Mouse (Mus musculus): Measurements from ENCODE around the gene Uts2. TPM values are rescaled to one million over a fixed set of nuclear protein-coding genes. Genes with fewer than 3 reads are reported as not detected.
"Not testable (repeated sequence)": the region's sequence is repeated elsewhere in the genome, so short reads cannot be mapped to it uniquely, and the experiment has no call there.

Uts2 gene
- total RNA-seq, 2 experiments from 2014 or later = not detected

DNA sequence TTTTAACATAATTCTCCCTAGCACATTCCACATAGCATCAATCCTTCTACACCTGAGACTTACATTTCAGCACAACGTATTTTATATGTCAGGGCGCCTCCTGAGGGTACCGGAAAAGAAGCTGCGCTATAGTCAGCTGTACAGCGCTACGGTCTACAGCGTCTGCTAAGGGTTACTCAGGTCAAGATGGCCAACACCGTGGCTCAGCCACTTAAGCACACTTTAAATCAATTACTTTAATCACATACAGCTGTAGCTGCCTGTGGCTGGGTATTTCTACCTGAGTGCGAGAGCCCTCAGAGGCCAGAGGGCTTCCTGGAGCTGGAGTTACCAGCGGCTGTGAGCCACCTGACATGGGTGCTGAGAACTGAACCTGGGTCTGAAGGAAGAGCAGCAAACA, 19.0 kb downstream of the Uts2 start:
- DNase-seq = no peak

DNA sequence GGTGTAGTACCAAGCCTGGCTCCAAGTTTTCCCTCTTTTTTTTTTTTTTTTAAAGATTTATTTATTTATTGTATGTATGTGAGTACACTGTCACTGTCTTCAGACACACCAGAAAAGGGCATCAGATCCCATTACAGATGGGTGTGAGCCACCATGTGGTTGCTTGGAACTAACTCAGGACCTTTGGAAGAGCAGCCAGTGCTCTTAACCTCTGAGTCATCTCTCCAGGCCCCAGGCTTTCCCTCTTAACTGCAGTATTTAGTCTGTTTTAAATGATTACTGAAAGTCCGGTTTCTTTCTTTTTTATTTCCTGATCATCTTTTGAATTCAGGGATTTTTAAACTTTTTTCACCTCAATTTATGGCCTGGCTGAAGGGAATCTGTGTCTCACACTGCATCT, 20.5 kb downstream of the Uts2 start:
- DNase-seq = not testable (repeated sequence)

DNA sequence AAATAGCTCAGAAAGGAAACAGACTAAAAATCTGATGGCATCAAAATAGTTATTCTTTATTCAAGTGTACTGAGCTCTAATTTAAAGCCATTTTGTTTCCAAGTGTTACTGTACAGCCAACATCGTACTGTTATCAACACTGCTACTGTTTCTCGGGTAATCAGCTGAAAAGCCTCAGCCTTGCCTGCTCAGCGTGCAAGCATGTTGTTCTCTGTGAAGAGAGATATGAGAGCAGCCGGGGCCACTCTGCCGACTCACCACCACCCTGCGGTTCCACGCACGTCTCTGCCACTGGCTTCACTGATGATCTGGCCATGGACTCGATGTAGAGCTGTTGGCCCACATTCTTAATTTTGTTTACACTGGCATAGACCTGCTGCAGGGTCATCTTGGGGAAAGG, 27.3 kb downstream of the Uts2 start:
- no peak for DNase-seq

GRCm38 (mm10) chr4:151027001-151027400, 30.1 kb downstream of the Uts2 start:
- DNase-seq = peak in 1 of 2 experiments; percentile 29

DNA sequence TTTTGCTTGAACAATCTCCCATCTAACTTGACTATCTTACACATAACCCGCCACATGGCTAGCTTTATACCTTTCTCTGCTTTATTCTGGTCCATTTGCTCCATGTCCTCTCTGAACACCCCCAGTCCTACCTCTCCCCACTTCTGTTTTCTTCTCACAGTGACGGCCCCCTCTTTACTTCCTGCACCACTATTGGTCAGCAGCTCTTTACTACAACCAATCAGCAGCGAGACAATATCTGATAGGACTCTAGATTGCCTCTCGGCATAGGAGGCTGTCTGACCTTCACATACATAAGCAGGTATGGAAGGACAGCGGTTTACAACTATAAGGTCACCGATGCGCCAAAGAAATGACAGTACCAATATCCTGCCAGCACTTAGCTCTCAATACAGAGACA, 39.6 kb downstream of the Uts2 start:
- DNase-seq = no peak

GRCm38 (mm10) chr4:151037800-151038199, 40.9 kb downstream of the Uts2 start:
- no peak for DNase-seq

DNA sequence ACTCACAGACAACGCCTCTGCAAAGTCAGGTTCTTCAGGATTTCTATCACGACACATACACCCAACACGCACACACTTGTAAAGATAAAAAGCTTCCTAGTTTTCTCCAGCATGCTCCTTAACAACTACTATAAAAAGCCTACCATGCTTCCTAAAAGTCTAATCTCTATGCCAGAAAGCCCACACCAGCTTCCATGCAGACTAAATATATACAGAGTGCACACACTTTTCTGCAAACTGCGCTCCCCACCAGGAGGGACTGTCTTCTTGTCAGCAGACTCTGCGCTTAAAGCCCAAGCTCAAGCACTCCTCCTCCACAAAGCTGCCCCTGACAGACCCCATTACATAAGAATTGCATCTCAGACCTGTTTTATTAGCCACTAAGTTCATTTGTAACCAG, 44.6 kb downstream of the Uts2 start:
- no peak for DNase-seq

DNA sequence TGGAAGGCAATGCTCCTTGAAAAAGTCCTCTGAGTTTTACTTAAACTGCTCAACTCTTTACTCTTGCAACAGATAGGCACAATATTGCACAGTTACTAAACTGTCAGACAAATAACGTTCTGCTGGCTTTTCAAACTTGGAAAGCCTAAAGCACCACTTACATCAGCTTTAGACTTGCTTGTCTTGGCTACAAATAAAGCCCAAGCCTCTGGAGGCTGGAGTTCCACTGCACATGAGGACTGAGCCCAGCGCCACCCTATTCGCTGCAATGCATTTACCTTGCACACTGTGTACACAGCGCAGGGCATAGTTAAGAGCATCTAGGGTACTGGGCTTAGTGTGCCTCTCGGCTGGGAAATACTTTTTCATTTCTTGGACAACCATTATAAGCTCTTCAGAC, 46.4 kb downstream of the Uts2 start:
- peak; percentile 17 to 42 for DNase-seq

DNA sequence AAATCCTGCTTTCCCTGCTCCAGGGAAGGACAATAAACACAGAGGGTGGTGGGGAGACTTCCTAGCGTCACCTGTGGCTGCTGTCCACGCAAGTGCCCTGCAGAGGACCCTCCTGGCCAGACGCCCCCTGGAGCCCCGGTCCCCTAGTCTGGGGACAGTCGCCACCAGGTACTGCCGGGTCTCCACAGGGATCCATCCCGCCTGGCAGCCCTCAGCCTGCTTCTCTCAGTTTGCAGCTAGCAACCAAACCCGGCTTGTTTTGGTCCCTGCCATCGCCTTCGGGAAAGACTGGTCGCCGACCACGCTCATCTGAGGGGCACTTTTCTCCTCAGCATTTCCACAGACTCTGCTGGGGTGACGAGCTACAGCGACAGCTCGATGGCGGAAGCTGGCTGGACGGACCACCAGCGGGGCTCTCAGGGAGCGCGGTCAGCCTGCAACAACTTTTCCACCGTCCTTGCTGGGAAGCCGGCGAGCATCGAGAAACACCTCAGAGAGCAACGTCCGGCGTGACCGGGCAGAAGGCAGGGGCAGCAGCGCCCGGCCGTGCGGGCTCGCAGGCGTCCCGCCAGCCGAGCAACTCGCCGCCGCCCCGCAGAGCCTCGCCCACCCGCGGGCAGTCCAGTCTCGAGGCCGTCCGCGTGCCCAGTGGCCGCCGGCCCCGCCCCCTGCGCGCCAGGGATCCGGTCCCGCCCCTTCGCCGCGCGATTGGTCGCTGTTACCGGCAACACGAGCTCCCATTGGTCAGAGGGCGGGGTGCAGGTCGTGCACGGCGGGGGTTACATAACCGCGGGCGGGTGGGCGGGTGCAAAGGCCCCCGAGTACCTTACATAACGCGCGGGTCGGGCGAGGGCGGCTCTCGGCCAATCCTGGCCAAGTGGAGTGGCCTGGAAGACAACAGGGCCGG, 47.4 kb downstream of the Uts2 start, which contains the start of gene Per3:
Gene Per3, minus strand, starts transcription at position 629 of the 907 bp plus-strand sequence.
- peak; percentile 99 for DNase-seq

DNA sequence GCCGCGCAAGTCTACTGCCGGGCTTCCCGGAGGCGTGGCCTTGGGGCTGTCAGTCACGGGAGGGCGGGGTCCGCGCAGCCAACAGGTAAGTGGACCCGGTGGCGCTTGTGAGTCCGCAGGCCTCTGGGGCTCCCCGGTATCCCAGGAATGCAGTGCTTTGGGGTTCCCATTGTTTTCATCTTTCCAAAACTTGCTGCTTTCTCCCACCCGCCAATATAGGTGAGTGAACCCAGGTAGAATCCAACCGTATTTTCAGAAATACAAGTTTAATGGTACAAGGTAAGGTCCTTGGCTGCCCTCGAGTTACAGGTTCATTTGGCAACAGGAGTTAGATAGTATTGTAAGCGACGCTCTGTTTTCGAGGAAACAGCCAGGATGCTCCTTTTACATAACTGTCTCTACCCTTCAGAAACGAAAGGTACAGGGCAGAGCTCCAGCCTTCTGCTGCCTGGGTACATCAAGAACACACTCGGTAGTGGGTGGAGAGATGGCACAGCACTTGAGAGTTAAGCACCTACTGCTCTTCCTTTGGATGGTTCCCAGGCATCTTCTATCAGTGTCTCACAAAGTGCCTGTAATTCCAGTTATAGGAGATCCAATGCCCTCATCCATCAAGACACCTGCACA, 48.2 kb downstream of the Uts2 start:
- peak in 1 of 2 experiments; percentile 15 for DNase-seq

- DNase-seq = no peak
Observed at GRCm38 (mm10) chr4:151046524-151046923, 49.6 kb downstream of the Uts2 start.

GRCm38 (mm10) chr4:151051162-151051561, 54.3 kb downstream of the Uts2 start:
- DNase-seq = no peak

Other genes with a start within 250 kb of the Uts2 start
- gene Errfi1, start 143.2 kb upstream of the Uts2 start, total RNA-seq (2021) = 10 to 100 TPM; 42.6 to 82.9 TPM
- gene Park7, start 82.7 kb upstream of the Uts2 start, total RNA-seq (2021) = 100 to 1,000 TPM; 283 to 288 TPM
- under 1 TPM in 1 of 2 experiments, not detected in 1; 0.50 TPM for gene Tnfrsf9, start 82.5 kb upstream of the Uts2 start, total RNA-seq (2021)
- gene Per3, start 47.6 kb downstream of the Uts2 start, total RNA-seq (2021) = 10 to 100 TPM; 12.3 to 25.1 TPM
- gene Vamp3, start 60.9 kb downstream of the Uts2 start, total RNA-seq (2021) = 10 to 100 TPM; 74.9 to 86.0 TPM
- not detected for gene Gm13090, start 92.5 kb downstream of the Uts2 start, total RNA-seq (2021)

Data from adrenal gland, postnatal 36 days (tissue).